Mouse (Mus musculus): ENCODE results near the gene Dnmt3l.

- TF ChIP-seq GATA1 (IDR thresholded peaks at IDR 0.05; ENCODE audit: borderline replicate concordance, low read length) (no peak), FLI1 (IDR thresholded peaks at IDR 0.05; ENCODE audit: low read length) (no peak)
Observed at GRCm38 (mm10) chr10:78008169-78008568, 33.6 kb upstream of the Dnmt3l start.

Measured in megakaryocyte, embryonic 14.5 days (primary cell).